Mouse (Mus musculus): ENCODE results near the gene Nhs. TPM values are rescaled to one million over a fixed set of nuclear protein-coding genes. Genes with fewer than 3 reads are reported as not detected.

Nhs gene
- polyA plus RNA-seq, 2 experiments, result 2.4 to 3.9 TPM

DNA sequence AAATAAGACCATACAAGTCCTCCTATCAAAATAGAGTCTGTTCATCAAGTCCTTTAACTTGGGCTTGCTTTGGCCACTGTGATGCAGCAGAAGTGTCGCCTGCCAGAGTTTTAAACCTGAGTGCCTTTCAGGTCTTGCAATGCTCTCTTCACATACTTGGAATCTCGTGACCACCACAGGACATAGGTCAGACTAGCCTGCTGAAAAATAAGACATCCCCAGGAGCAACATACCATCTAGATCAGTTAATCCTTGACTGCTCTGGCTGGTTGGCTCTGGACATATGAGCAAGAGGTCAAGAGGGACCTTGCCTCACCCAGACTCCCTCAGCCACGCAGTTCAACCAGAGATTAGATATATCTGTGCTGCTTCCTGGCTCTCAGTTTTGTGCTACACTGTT lies 137.8 kb downstream of the Nhs start:
- H3K4me3 ChIP-seq (replicated peaks; ENCODE audit: low read length), result no peak overlapping the region
- no peaks in the 10 kb centered on the region for H3K9me3 ChIP-seq (ENCODE audit: control insufficient read depth, low read length)
- no peak overlapping the region for H3K9ac ChIP-seq (ENCODE audit: low read depth, low read length, severe bottlenecking)
- H3K27me3 ChIP-seq (ENCODE audit: control insufficient read depth, insufficient read depth, low read length), result peaks cover 7% of the 10 kb centered on the region; the same call in 1 of the 2 replicates
- WGBS, result 76% methylated on average over 3 of the region's 3 CpGs
- no peak overlapping the region for H3K27ac ChIP-seq (replicated peaks; ENCODE audit: low read depth, low read length)
- ATAC-seq (ENCODE audit: low FRiP score, low read depth) (no peak), DNase-seq (ENCODE audit: low spot score) (no peak)
- H3K4me1 ChIP-seq (ENCODE audit: control insufficient read depth, insufficient read depth, low read length), result no peaks in the 10 kb centered on the region
- no peak overlapping the region for H3K4me2 ChIP-seq (replicated peaks; ENCODE audit: low read depth, low read length, severe bottlenecking)
- TF ChIP-seq POLR2A (IDR thresholded peaks at IDR 0.05; ENCODE audit: borderline replicate concordance, extremely low read depth, insufficient read depth, insufficient read length), result no peak
- no peaks in the 10 kb centered on the region for H3K36me3 ChIP-seq (ENCODE audit: control insufficient read depth, insufficient read depth, low read length)

DNA sequence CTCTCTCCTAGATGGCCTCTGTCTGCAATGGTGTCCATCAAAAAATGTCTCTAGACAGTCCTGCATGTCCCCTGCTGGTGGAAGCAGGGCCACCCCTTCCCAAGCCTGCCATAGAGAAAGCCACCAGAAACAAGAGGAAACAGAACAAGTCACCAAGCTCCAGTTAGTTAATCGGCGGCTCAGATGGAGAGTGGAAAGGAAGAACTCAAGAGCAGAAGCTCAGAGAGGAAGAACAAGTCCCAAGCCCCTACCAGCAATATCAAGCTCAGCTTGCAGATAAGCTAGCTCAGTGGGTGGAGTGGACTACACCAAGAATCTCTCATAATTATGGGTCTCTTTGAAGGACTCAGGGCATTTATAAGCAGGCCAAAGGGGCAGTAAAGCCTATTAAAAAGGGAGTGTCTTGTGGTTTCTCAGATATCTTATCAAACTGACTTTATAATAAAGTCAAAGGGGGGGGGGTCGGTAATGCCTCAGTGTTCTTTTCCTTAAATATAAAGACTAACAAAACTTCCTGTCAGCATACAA lies 139.4 kb downstream of the Nhs start:
- Histone ChIP-seq H3K27ac (replicated peaks; ENCODE audit: low read depth, low read length) (no peak overlapping the region), H3K27me3 (ENCODE audit: control insufficient read depth, insufficient read depth, low read length) (0 out of 2 replicates have a peak, but pooled peaks cover 4% of the 10 kb centered on the region), H3K4me3 (replicated peaks; ENCODE audit: low read length) (no peak overlapping the region), H3K9ac (ENCODE audit: low read depth, low read length, severe bottlenecking) (no peak overlapping the region), H3K36me3 (ENCODE audit: control insufficient read depth, insufficient read depth, low read length) (no peaks in the 10 kb centered on the region), H3K4me1 (ENCODE audit: control insufficient read depth, insufficient read depth, low read length) (no peaks in the 10 kb centered on the region), H3K4me2 (replicated peaks; ENCODE audit: low read depth, low read length, severe bottlenecking) (no peak overlapping the region), H3K9me3 (ENCODE audit: control insufficient read depth, low read length) (no peaks in the 10 kb centered on the region)
- 78% methylated on average over 3 of the region's 3 CpGs for WGBS
- no peak for TF ChIP-seq POLR2A (IDR thresholded peaks at IDR 0.05; ENCODE audit: borderline replicate concordance, extremely low read depth, insufficient read depth, insufficient read length)
- DNase-seq (ENCODE audit: low spot score) (no peak), ATAC-seq (ENCODE audit: low FRiP score, low read depth) (no peak)

DNA sequence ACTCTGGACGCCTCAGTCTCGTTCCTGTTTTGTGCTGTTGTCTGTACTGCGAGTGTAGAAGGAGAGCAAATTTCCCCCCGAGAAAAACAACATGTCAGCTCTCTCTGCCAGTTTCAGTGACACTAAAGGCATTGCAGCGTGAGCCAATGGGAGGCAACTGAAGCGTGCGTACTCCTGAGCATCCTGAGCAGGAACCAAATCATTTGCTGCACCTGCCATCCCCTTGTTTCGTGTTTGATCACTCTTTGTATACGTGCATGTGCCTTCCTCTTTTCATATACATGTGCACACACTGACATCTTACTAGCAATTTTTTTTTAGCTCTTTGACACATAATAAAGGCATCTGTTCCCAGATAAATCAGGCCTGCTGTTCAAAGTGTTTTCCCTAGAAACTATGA lies 142.1 kb downstream of the Nhs start:
- no peak overlapping the region for H3K4me2 ChIP-seq (replicated peaks; ENCODE audit: low read depth, low read length, severe bottlenecking)
- WGBS, result 62% methylated on average over 9 of the region's 9 CpGs

DNA sequence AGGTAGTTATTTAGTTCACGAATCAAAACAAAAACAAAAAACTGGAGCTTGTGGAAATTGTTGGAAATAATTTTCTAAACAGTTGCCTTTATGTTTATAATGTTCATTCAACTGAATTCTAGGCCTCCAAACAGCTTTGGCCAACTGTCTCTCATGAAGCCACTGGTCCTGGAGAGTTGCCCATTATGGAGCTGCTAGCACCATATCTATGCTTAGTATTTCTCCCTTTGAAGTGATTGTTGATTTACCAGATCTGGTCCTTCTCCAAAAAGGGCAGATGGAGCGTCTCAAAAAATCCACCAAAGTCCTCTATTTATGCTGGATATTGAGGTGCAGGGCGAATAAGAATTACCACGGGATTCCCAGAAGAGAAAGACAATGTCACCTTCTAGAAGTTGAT lies 147.0 kb downstream of the Nhs start:
- no peak overlapping the region for H3K27ac ChIP-seq (replicated peaks; ENCODE audit: low read depth, low read length)
- H3K4me2 ChIP-seq (replicated peaks; ENCODE audit: low read depth, low read length, severe bottlenecking), result no peak overlapping the region
- H3K9ac ChIP-seq (ENCODE audit: low read depth, low read length, severe bottlenecking), result no peak overlapping the region
- H3K9me3 ChIP-seq (ENCODE audit: control insufficient read depth, low read length), result no peaks in the 10 kb centered on the region
- H3K4me3 ChIP-seq (replicated peaks; ENCODE audit: low read length), result no peak overlapping the region
- no peaks in the 10 kb centered on the region for H3K4me1 ChIP-seq (ENCODE audit: control insufficient read depth, insufficient read depth, low read length)
- DNase-seq (ENCODE audit: low spot score), result no peak
- 86% methylated on average over 4 of the region's 4 CpGs for whole genome bisulfite sequencing
- no peak for ATAC-seq (ENCODE audit: low FRiP score, low read depth)
- TF ChIP-seq POLR2A (IDR thresholded peaks at IDR 0.05; ENCODE audit: borderline replicate concordance, extremely low read depth, insufficient read depth, insufficient read length), result no peak
- H3K36me3 ChIP-seq (ENCODE audit: control insufficient read depth, insufficient read depth, low read length), result no peaks in the 10 kb centered on the region
- 0 out of 2 replicates have a peak, but pooled peaks cover 4% of the 10 kb centered on the region for H3K27me3 ChIP-seq (ENCODE audit: control insufficient read depth, insufficient read depth, low read length)

More for the DNA sequence above, 142.1 kb downstream of the Nhs start:
- ATAC-seq (ENCODE audit: low FRiP score, low read depth) (no peak), DNase-seq (ENCODE audit: low spot score) (no peak)
- TF ChIP-seq POLR2A (IDR thresholded peaks at IDR 0.05; ENCODE audit: borderline replicate concordance, extremely low read depth, insufficient read depth, insufficient read length), result no peak
- Histone ChIP-seq H3K9ac (ENCODE audit: low read depth, low read length, severe bottlenecking) (no peak overlapping the region), H3K36me3 (ENCODE audit: control insufficient read depth, insufficient read depth, low read length) (no peaks in the 10 kb centered on the region), H3K9me3 (ENCODE audit: control insufficient read depth, low read length) (no peaks in the 10 kb centered on the region), H3K27ac (replicated peaks; ENCODE audit: low read depth, low read length) (no peak overlapping the region), H3K27me3 (ENCODE audit: control insufficient read depth, insufficient read depth, low read length) (0 out of 2 replicates have a peak, but pooled peaks cover 4% of the 10 kb centered on the region), H3K4me3 (replicated peaks; ENCODE audit: low read length) (no peak overlapping the region), H3K4me1 (ENCODE audit: control insufficient read depth, insufficient read depth, low read length) (no peaks in the 10 kb centered on the region)

DNA sequence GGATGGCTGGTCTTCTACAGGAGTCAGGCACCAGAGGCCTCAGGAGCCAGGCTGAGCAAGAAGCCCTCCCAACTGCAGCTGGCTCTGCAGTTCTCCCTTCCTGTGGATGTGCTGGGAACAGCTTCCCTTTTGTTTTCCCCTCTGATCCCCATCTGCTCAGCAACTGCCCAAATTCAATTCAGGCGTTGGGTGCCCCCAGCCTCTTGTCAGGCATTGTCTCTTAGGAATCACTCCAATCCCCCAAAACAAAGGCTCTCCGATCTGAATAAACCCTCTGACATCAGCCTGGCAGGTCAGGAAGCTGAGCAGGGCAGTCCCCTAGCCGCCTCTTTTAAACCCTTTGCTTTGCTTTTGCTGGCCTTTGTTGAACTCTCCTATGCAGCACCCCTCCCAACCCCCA lies 149.7 kb downstream of the Nhs start:
- 0 out of 2 replicates have a peak, but pooled peaks cover 4% of the 10 kb centered on the region for H3K27me3 ChIP-seq (ENCODE audit: control insufficient read depth, insufficient read depth, low read length)
- no peak overlapping the region for H3K27ac ChIP-seq (replicated peaks; ENCODE audit: low read depth, low read length)
- H3K4me3 ChIP-seq (replicated peaks; ENCODE audit: low read length), result no peak overlapping the region
- ATAC-seq (ENCODE audit: low FRiP score, low read depth) (no peak), DNase-seq (ENCODE audit: low spot score) (no peak)
- no peaks in the 10 kb centered on the region for H3K36me3 ChIP-seq (ENCODE audit: control insufficient read depth, insufficient read depth, low read length)
- H3K9ac ChIP-seq (ENCODE audit: low read depth, low read length, severe bottlenecking), result no peak overlapping the region
- H3K4me1 ChIP-seq (ENCODE audit: control insufficient read depth, insufficient read depth, low read length), result no peaks in the 10 kb centered on the region
- TF ChIP-seq POLR2A (IDR thresholded peaks at IDR 0.05; ENCODE audit: borderline replicate concordance, extremely low read depth, insufficient read depth, insufficient read length), result no peak
- no peaks in the 10 kb centered on the region for H3K9me3 ChIP-seq (ENCODE audit: control insufficient read depth, low read length)
- 44% methylated on average over 3 of the region's 3 CpGs for WGBS
- H3K4me2 ChIP-seq (replicated peaks; ENCODE audit: low read depth, low read length, severe bottlenecking), result no peak overlapping the region
